ENCODE assay signal across 8 mouse cellular contexts in the genomic region with DNA sequence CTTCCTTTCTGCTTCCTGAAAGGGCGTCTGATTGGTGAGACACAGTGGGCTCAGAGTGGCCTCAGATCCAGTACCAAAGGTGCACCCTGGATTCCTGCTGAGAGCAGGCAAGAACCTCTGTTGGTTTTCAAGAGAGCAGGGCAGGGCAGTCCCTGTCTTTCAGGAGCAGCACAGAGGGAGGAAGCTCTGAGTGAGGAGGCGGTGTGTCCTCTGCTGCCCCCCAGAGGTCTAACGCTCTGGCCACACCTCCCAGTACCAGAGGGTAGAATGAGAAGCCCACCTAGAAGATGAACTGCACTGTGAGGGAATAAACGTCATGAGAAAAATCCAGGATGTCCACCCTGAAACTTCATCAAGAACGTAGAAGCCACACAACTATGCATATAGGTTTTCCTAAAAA. TPM values are rescaled to one million over a fixed set of nuclear protein-coding genes. Genes with fewer than 3 reads are reported as not detected.
DNase-seq lines count a peak whose midpoint lies in the region; ATAC-seq and TF ChIP-seq lines count a peak whose summit lies in the region.

No protein-coding gene starts in this region.

- no peak overlapping the region for H3K4me2 ChIP-seq in embryonic facial prominence, embryonic 12.5 days (replicated peaks)
- H3K4me2 ChIP-seq in heart, embryonic 15.5 days = no peak overlapping the region

- 46% methylated on average over 5 of the region's 5 CpGs for WGBS in embryonic facial prominence, embryonic 12.5 days
- WGBS in heart, embryonic 15.5 days = 43% methylated on average over 5 of the region's 5 CpGs
- WGBS in thymus, adult 2 months = 55% methylated on average over 5 of the region's 5 CpGs

- DNase-seq in A20 (ENCODE audit: low read depth, low spot score) = peak; percentile 65
- DNase-seq in Muller cell, postnatal 12 days (ENCODE audit: inconsistent ontology term) = peak; percentile 42
- peak; percentile 75 for DNase-seq in kidney, postnatal 10 days
- peak; percentile 66 for DNase-seq in thymus, adult 2 months

- TF ChIP-seq CTCF in thymus, adult 2 months (IDR thresholded peaks at IDR 0.05; ENCODE audit: borderline replicate concordance, control insufficient read depth, extremely low read depth, insufficient read depth, low read length, poor library complexity) = peak; percentile 77; the same call in 1 of the 2 replicates

- no peak for TF ChIP-seq POLR2A in thymus, adult 2 months (IDR thresholded peaks at IDR 0.05; ENCODE audit: control insufficient read depth, extremely low read depth, insufficient read depth, low read length, poor library complexity)

- peak; percentile 80 for ATAC-seq in embryonic facial prominence, embryonic 12.5 days (ENCODE audit: insufficient number of reproducible peaks, insufficient read depth, low FRiP score, low TSS enrichment)
- 0 out of 2 replicates have a peak, but pooled peaks have one; percentile 64 for ATAC-seq in heart, embryonic 15.5 days (replicated peaks; ENCODE audit: insufficient number of reproducible peaks, insufficient read depth, low FRiP score, low read depth)
- ATAC-seq in megakaryocyte, adult 5-6 weeks (ENCODE audit: poor library complexity, severe bottlenecking) = peak; percentile 79
- ATAC-seq in erythroblast, adult 5-6 weeks (replicated peaks; ENCODE audit: low FRiP score, poor library complexity, severe bottlenecking) = no peak

- peaks cover 15% of the 10 kb centered on the region for H3K36me3 ChIP-seq in embryonic facial prominence, embryonic 12.5 days
- peaks cover 7% of the 10 kb centered on the region; the same call in 1 of the 2 replicates for H3K36me3 ChIP-seq in heart, embryonic 15.5 days
- H3K36me3 ChIP-seq in thymus, adult 2 months (ENCODE audit: control insufficient read depth, insufficient read depth, low read length) = no peaks in the 10 kb centered on the region

- H3K27ac ChIP-seq in embryonic facial prominence, embryonic 12.5 days = no peak overlapping the region
- no peak overlapping the region for H3K27ac ChIP-seq in heart, embryonic 15.5 days
- no peak overlapping the region for H3K27ac ChIP-seq in thymus, adult 2 months (ENCODE audit: control insufficient read depth, insufficient read depth, low read length)

- H3K9me3 ChIP-seq in embryonic facial prominence, embryonic 12.5 days = no peaks in the 10 kb centered on the region
- no peaks in the 10 kb centered on the region for H3K9me3 ChIP-seq in heart, embryonic 15.5 days (replicated peaks)

- H3K4me3 ChIP-seq in embryonic facial prominence, embryonic 12.5 days = no peak overlapping the region
- H3K4me3 ChIP-seq in heart, embryonic 15.5 days = no peak overlapping the region
- H3K4me3 ChIP-seq in thymus, adult 2 months (ENCODE audit: control insufficient read depth, insufficient read depth, low read length) = no peak overlapping the region

- H3K4me1 ChIP-seq in embryonic facial prominence, embryonic 12.5 days = no peaks in the 10 kb centered on the region
- H3K4me1 ChIP-seq in heart, embryonic 15.5 days (replicated peaks) = no peaks in the 10 kb centered on the region
- no peaks in the 10 kb centered on the region for H3K4me1 ChIP-seq in thymus, adult 2 months (replicated peaks; ENCODE audit: control insufficient read depth, insufficient read depth, low read length)

- no peak overlapping the region for H3K9ac ChIP-seq in embryonic facial prominence, embryonic 12.5 days
- H3K9ac ChIP-seq in heart, embryonic 15.5 days = no peak overlapping the region

- no peaks in the 10 kb centered on the region for H3K27me3 ChIP-seq in embryonic facial prominence, embryonic 12.5 days
- H3K27me3 ChIP-seq in heart, embryonic 15.5 days = no peaks in the 10 kb centered on the region
- no peaks in the 10 kb centered on the region for H3K27me3 ChIP-seq in thymus, adult 2 months (ENCODE audit: control insufficient read depth, insufficient read depth, low read length)

RNA-seq across cellular contexts. Expression of gene Slc25a15, which starts 21.5 kb away (rescaled TPM):
- 16.1 and 16.8 TPM in 2 replicates for polyA plus RNA-seq in embryonic facial prominence, embryonic 12.5 days (2016; fragmentation: Nextera tagmentation; extraction: Ambion mirVana)
- polyA plus RNA-seq in heart, embryonic 15.5 days (2015; fragmentation: Nextera tagmentation; extraction: Ambion mirVana) = 9.9 and 11.6 TPM in 2 replicates
- total RNA-seq in megakaryocyte, adult 5-6 weeks (2015) = 2.3 and 2.9 TPM in 2 replicates
- total RNA-seq in megakaryocyte, adult 5-6 weeks (2017) = 3.8 and 4.1 TPM in 2 replicates
- polyA plus RNA-seq in thymus, adult 2 months (2012; rRNA removed) = 3.8 and 5.4 TPM in 2 replicates
- total RNA-seq in erythroblast, adult 5-6 weeks (2015; ENCODE audit: low replicate concordance) = 1.3 TPM in 1 of 2 replicates, not detected in the other
- total RNA-seq in erythroblast, adult 5-6 weeks (2017; ENCODE audit: low replicate concordance) = 0.85 and 1.5 TPM in 2 replicates

RNA-seq across cellular contexts. Expression of gene Mrps31, which starts 34.3 kb away (rescaled TPM):
- 38.4 and 40.6 TPM in 2 replicates for polyA plus RNA-seq in embryonic facial prominence, embryonic 12.5 days (2016; fragmentation: Nextera tagmentation; extraction: Ambion mirVana)
- 45.2 and 54.8 TPM in 2 replicates for polyA plus RNA-seq in heart, embryonic 15.5 days (2015; fragmentation: Nextera tagmentation; extraction: Ambion mirVana)
- 12.9 and 15.7 TPM in 2 replicates for total RNA-seq in megakaryocyte, adult 5-6 weeks (2015)
- total RNA-seq in megakaryocyte, adult 5-6 weeks (2017) = 14.4 and 15.9 TPM in 2 replicates
- polyA plus RNA-seq in thymus, adult 2 months (2012; rRNA removed) = 5.0 and 5.6 TPM in 2 replicates
- 0.96 and 4.6 TPM in 2 replicates for total RNA-seq in erythroblast, adult 5-6 weeks (2015; ENCODE audit: low replicate concordance)
- total RNA-seq in erythroblast, adult 5-6 weeks (2017; ENCODE audit: low replicate concordance) = 6.4 and 12.3 TPM in 2 replicates
